Mouse (Mus musculus) frontal cortex, postnatal 25 days (tissue): ENCODE results near the gene Ccl17.
A peak's percentile ranks its signal among the peaks of the same experiment; 100 is the strongest.

ENCODE experiments used
- DNase-seq, 2 experiments: peaks; one replicate each; pipeline ENCODE4 v3.0.0; 2022; ENCODE audit warnings: low spot score in 2 of 2

The Ccl17 gene

DNA sequence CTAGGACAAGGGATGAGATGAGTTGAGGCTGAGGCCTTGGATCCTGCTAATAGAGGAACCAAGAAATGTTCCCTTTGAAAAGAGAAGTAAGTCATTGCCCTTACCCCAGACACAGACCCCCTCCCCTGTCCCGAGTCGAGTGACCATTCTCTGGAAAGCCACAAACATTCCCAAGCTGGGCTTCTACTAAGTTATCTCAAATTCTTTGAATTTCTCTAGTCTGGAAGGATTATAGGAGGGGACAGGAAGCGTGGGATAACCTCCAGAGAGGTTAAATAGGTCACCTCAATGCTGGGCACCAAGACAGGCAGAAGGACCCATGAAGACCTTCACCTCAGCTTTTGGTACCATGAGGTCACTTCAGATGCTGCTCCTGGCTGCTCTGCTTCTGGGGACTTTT is at the start of gene Ccl17:
TSS of gene Ccl17 (plus strand) at position 301 of the 400 bp plus-strand sequence.
- no peak for DNase-seq

DNA sequence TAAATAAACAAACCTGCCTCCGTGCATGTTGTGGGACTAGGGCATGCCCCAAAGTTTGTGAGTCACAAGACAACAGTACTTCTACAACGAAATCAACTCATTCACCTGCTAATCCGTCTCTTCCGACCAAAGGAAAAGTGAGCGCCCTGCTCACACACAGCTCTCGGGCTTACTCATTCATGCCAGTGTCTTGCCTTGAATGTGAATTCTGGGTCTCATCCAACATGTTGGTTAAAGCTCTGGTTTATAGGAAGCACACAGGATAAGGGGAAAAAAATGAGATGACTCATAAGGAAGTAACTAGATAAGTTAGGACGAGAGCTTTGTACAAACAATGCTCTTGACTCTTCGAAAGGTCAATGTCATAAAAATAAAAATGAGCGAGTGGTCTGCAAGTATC is 43.2 kb upstream of the Ccl17 start:
- no peak for DNase-seq

DNA sequence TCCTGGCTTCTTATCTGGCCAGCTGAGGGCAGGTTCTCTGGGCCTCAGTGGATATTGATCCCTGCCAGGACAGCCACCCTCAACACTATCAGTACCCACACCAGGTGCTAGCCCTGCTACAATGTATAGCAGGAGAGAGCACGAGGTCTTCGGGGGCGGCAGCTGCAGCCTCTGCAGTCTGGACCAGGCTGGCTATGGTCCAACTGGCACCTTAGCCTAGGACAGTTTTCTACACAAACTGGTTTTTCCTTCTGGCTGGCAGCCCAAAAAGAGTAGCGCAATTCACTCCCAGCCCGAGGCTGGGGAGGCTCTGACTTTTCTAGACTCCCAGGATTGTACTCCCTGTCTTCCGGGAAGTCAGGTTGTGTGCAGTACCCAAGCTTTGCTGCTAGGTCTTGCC is 39.3 kb upstream of the Ccl17 start:
- no peak for DNase-seq

- DNase-seq: peak; percentile 83 to 85
Measured at GRCm38 (mm10) chr8:94771941-94772670, 38.1 kb upstream of the Ccl17 start, which contains the start of gene Cx3cl1. Gene Cx3cl1, plus strand, starts transcription at chr8:94772009.

DNA sequence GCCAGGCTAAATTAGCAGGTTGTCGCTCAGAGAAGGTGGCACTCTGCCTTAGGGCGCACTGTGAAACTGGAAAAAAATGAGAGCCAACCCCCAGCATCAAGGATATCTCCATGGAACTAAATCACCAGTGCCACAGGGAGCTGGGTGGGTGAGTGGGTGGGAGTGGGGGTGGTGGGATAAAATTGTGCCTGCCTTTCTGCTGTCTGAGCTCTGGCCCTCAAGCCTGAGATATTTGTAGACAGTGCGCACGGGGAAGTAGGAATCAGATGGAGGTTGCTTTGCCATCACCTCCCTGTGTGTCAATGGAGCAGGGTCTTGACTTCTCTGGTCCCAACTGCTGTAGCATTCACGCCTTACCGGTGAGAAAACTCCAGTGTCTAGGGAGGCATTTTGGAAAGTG is 37.2 kb upstream of the Ccl17 start:
- no peak for DNase-seq

- DNase-seq: no peak
Measured at GRCm38 (mm10) chr8:94773700-94774171, 36.5 kb upstream of the Ccl17 start.

DNA sequence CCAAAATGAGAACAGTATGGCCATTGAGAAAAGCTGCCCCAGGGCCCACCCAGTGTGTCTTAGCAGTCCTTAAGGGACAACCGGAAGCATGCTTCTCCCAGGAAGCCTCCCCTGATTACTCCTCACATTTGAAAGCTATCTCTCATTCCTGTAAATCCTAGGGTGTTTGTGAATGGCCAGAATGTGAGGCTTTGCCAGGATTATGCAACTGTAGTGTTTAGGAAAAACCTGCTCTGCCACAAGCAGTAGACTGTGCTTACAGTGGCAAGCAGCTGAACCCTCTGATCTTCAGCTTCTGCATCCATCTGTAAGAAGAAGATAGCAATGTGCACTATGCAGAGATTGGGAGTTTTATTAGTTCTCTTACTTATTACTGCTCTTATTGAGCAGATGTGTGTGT is 35.7 kb upstream of the Ccl17 start:
- DNase-seq: no peak

- DNase-seq: no peak
Measured at GRCm38 (mm10) chr8:94776346-94776745, 33.9 kb upstream of the Ccl17 start.

GRCm38 (mm10) chr8:94778036-94778435 is 32.2 kb upstream of the Ccl17 start:
- no peak for DNase-seq

- no peak for DNase-seq
Measured at GRCm38 (mm10) chr8:94778473-94778872, 31.8 kb upstream of the Ccl17 start.

DNA sequence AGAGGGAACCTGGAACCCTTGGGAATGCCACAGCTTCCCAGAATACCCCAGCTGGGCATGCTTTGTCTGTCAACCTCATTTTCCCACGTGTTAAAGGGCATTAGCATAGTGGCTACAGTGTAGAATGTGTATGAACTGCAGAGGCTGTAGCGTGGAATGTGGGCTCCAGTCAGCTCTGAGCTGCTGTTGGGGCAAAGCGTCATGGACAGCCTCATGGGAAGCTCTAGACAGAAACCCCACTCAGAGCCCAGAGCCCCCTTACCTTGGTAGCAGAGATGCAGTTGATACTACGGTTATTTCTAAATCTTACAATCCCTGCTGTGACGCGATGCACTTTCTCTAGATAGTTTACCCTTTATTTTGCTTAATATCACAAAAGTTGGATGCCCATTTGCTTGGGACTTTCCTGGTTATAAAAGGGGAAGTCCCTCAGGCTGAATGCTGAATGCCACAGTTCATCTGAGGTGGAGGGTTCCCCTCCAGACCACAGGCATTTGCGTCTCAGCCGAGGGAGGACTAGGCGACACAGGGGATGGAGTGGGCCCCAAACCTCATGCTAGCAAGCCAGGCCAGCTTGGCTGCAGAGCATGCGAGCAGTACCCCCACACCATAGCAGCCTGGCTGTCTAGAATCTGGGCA is 31.2 kb upstream of the Ccl17 start:
- no peak for DNase-seq

DNA sequence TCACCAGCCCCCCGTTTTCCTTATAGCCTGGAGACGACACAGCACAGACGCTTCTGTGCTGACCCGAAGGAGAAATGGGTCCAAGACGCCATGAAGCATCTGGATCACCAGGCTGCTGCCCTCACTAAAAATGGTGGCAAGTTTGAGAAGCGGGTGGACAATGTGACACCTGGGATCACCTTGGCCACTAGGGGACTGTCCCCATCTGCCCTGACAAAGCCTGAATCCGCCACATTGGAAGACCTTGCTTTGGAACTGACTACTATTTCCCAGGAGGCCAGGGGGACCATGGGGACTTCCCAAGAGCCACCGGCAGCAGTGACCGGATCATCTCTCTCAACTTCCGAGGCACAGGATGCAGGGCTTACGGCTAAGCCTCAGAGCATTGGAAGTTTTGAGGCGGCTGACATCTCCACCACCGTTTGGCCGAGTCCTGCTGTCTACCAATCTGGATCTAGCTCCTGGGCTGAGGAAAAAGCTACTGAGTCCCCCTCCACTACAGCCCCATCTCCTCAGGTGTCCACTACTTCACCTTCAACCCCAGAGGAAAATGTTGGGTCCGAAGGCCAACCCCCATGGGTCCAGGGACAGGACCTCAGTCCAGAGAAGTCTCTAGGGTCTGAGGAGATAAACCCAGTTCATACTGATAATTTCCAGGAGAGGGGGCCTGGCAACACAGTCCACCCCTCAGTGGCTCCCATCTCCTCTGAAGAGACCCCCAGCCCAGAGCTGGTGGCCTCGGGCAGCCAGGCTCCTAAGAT is 30.5 kb upstream of the Ccl17 start:
- DNase-seq: no peak

DNA sequence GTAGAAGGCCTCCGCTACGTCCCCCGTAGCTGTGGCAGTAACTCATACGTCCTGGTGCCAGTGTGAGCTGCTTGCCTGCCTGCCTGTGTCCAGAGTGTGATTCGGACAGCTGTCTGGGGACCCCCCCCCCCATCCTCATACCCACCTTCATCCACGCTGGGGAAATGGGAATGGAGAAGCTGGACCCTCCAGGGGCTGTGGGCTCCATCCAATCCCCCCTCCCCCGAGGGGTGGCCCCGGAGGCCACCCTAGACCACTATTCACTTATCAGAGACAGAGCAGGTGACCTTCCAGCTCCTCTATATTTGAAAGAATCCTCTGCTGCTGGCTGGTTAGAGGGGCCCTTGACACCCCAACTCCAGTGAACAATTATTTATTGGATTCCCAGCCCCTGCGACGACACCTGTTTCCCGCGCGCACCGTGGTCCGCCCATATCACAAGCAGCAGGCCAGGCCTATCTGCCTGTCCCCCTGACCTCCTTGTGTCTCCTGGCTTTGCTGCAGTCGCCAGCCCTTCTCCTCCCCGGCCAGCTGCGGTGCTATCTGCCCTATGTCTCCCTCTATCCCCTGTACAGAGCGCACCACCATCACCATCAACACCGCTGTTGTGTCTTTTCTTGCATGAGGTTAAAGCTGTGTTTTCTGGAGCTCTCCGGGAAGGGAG is 29.6 kb upstream of the Ccl17 start:
- DNase-seq: no peak

DNA sequence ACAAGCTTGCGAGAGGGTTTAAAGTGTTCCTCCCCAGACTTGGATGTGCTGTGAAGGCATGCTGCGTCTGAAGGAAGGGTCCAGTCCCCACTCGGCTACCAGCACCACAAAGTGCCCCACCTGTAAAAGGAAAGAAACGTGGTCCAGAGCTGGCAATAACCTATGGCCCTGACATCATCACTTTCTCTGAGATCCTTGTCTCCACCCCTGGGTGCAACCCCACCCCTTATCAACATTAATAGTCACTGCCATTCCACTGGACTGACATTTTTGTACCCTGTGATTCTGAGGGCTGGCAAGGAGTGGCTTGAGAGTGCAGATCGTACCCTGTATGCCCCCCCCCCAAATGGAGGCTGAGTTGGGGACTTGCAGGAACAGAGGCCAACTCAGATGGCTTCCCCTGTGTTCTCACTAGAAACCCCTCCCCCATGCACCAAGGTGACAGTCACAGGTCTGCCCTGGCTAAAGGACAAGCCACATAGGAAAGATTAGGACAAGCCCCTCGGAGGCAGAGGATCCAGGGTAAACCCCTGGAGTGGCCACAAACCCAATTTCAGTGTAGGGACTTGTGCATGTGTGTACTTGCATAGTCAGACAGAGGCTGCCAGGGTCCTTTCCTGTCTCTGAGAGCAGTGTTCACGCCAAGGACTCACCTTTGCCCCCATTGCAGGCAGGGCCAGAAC is 29.0 kb upstream of the Ccl17 start:
- no peak for DNase-seq

GRCm38 (mm10) chr8:94781838-94782235 is 28.4 kb upstream of the Ccl17 start:
- DNase-seq: no peak

GRCm38 (mm10) chr8:94783890-94784289 is 26.4 kb upstream of the Ccl17 start:
- no peak for DNase-seq

GRCm38 (mm10) chr8:94785247-94785985 is 24.8 kb upstream of the Ccl17 start:
- no peak for DNase-seq

DNA sequence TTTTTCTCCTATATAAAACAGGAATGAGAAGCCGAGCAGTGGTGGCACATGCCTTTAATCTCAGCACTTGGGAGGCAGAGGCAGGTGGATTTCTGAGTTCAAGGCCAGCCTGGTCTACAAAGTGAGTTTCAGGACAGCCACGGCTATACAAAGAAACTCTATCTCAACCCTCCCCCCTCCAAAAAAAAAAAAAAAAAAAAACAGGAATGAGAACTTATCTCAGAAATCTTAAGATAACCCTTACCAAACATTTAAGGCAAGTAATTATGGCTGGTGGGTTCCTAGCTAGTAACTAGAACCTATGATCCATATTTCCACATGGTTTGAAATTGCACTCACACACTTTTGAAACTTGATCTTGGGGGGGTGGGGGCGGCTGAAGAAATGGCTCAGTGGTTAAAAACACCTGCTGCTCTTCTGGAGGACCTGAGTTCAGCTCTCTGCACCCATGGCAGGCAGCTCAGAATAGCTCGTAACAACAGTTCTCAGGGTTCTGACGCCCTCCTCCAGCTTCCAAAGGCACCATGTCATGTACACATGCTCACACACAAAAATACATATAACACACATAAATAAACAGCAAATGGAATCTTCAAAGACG is 24.2 kb upstream of the Ccl17 start:
- DNase-seq: no peak

- DNase-seq: no peak
Measured at GRCm38 (mm10) chr8:94787524-94788501, 22.4 kb upstream of the Ccl17 start.
